Mouse (Mus musculus) kidney, adult 18-20 months (tissue): ENCODE measurements at regions not wholly inside any gene's neighbourhood (a gene's known extent, or its start where the extent isn't known, plus 50 kb on each side); places are given as distances from the start of the nearest gene placed in this dataset.

Experiments used
- DNase-seq: peaks from one replicate; pipeline ENCODE4 v3.0.0; 2021

- no peak for DNase-seq
Observed at GRCm38 (mm10) chr11:34153749-34154525, 54.0 kb downstream of the Foxi1 start.

- DNase-seq: peak; percentile 80
Observed at GRCm38 (mm10) chr11:34149370-34149976, 51.1 kb upstream of the 4930469K13Rik start.
